Mouse (Mus musculus) cortical plate, adult 2 months (tissue): ENCODE measurements around the gene Ttc24. TPM values are rescaled to one million over a fixed set of nuclear protein-coding genes. Genes with fewer than 3 reads are reported as not detected.
A peak's percentile ranks its signal among the peaks of the same experiment; 100 is the strongest.

ENCODE experiments used
- H3K27ac ChIP-seq: fragments of 200-500 bp; 2 replicates; pipeline ENCODE4 v1.5.1; 2012; ENCODE audit warnings: low read length, control low read depth, inconsistent platforms; ENCODE audit not compliant: insufficient read depth
- H3K4me1 ChIP-seq: fragments of 200-500 bp; 2 replicates; pipeline ENCODE4 v1.6.1; 2011; ENCODE audit warnings: low read length; ENCODE audit not compliant: control insufficient read depth, insufficient read depth
- H3K4me3 ChIP-seq: fragments of 200-500 bp; 2 replicates; pipeline ENCODE4 v1.5.1; 2011; ENCODE audit warnings: mild to moderate bottlenecking, low read length, control low read depth; ENCODE audit not compliant: insufficient read depth
- CTCF ChIP-seq: fragments of 200-500 bp; IDR thresholded peaks from 2 replicates; pipeline ENCODE4 v1.5.1; 2011; ENCODE audit warnings: mild to moderate bottlenecking, control low read depth, low read length; ENCODE audit not compliant: insufficient read depth; ENCODE audit errors: extremely low read depth
- POLR2A ChIP-seq: fragments of 200-500 bp; IDR thresholded peaks from 2 replicates; pipeline ENCODE4 v1.6.1; 2011; ENCODE audit warnings: mild to moderate bottlenecking, low read length, control low read depth; ENCODE audit not compliant: insufficient read depth; ENCODE audit errors: extremely low read depth
- polyA plus RNA-seq: library from polyadenylated mRNA; depleted of rRNA; stranded (reverse); fragments of >200 nt; gene quantifications from 2 replicates; pipeline ENCODE4 v1.2.3, GENCODE M21; 2012

Ttc24 gene
- polyA plus RNA-seq, 1 experiment = not detected

DNA sequence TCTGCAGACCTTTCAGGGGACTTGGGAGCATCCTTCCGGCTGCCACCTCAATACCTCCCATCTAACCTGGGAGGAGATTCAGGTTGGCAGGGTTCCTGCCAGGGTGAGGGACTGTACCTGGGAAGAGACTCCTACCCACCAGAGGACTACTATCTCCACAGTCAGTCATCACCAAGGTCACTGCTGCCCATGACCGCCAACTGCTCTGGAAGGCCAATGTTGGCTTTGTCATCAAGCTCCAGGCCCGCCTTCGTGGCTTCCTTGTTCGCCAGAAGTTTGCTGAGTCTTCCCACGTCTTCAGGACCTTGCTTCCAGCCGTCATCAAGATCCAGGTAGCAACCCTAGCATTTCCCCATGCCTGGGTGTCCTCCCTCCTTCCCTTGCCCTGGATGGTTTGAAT, 23.6 kb upstream of the Ttc24 start:
- no peak for TF ChIP-seq CTCF
- TF ChIP-seq POLR2A = no peak
- Histone ChIP-seq H3K4me3 (no peak overlapping the region), H3K4me1 (no peaks in the 10 kb centered on the region), H3K27ac (no peak overlapping the region)

DNA sequence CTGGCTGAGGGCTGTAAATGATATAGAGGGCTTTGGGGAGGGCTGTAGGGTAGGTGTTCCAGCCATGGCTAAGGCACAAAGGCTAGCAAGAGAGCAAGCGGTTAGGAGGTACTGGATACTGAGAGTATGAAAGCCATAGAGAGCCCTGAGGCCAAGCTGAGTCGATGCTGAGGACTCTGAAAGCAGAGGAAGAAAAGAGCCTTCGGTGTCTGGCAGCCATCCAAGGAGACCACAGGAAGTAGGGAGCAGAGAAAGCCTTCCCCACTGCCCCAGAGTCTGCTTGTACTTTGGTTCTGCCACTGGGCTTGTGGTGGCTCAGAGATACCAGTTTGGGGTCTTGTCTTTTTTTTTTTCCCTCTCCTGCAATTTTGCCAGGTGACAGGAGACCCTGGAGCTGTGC, 22.1 kb upstream of the Ttc24 start:
- TF ChIP-seq CTCF (no peak), POLR2A (no peak)
- Histone ChIP-seq H3K4me1 (no peaks in the 10 kb centered on the region), H3K27ac (no peak overlapping the region), H3K4me3 (no peak overlapping the region)

DNA sequence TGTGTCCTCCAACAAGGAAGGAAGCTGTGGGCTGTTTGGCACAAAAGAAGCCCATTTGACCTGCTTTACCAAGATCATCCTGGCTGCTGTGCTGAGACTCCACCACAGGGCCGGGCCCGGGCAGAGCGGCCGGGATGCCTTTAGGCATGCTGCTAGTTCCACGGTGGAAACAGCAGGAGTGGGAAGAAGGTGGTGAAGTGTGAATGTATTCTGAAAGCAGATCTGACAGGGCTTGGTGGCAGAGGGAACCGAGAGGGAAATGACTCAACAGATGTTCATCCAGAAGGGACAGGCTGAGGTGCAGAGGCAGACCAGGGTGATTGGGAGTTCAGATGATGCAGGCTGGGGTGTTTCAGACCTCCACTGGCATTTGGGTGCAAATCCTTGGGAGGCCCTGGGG, 19.6 kb upstream of the Ttc24 start:
- H3K4me3 ChIP-seq = no peak overlapping the region
- H3K4me1 ChIP-seq = no peaks in the 10 kb centered on the region
- no peak overlapping the region for H3K27ac ChIP-seq
- no peak for TF ChIP-seq CTCF

DNA sequence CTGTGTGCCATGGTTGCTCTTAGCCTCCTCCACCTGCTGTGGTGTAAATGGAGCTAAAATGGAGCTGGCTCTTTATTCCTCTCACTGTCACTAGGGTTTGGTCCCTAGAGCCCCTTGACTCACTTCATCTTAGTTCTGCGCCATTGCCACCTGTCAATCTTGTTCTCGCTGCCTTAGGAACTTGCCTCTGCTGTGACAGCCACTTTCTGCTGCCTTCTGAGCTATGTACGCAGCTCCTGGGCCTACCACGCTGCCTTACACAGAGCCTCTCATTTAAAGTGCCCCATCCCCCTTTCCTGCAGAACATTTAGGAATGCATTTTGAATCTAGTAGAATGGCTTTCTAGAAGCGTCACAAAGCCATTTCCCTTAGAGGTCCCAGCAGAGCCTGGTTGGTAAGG, 16.0 kb upstream of the Ttc24 start:
- TF ChIP-seq CTCF (no peak), POLR2A (no peak)
- H3K27ac ChIP-seq = no peak overlapping the region

DNA sequence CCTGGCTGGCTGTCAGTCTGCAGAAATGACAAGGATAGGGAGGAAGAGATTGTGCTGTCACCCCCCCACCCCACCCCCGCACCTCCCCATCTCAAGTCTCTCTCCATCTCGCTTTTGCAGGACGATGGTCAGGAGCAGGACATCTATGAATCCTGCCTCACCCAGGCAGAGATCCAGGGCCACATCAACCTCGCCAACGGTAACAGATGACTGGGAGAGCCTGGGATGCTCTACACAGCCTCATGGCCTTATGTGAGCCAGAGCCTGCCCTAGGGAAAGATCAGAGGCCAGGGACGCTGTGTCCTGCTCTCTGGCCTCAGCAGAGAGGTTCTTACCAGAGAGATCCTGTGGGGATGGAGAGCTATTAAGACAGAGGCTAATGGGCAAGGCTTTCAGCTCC, 12.5 kb upstream of the Ttc24 start:
- no peak overlapping the region for H3K27ac ChIP-seq
- H3K4me3 ChIP-seq = no peak overlapping the region
- TF ChIP-seq CTCF = no peak
- TF ChIP-seq POLR2A = no peak
- H3K4me1 ChIP-seq = no peaks in the 10 kb centered on the region

More for the DNA sequence above, 16.0 kb upstream of the Ttc24 start:
- H3K4me3 ChIP-seq = no peak overlapping the region
- H3K4me1 ChIP-seq = no peaks in the 10 kb centered on the region

DNA sequence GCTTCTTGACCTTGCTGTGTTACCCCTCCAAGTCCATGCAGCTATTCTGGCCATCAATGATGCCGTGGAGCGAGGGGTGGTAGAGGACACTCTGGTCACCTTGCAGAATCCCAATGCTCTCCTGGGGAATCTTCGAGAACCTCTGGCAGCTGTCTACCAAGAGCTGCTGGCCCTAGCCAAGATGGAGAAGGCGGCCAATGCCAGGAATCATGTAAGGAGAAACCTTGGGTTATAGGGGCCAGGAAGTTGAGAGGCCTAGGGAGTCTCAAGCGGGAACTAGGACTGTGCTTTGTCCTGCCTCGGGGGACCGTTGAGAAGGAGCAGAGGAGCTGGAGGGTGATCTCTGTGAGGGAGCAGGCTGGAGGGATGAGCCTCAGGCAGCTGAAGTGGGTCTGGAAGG, 12.0 kb upstream of the Ttc24 start:
- TF ChIP-seq POLR2A (no peak), CTCF (no peak)
- no peaks in the 10 kb centered on the region for H3K4me1 ChIP-seq
- H3K4me3 ChIP-seq = no peak overlapping the region
- H3K27ac ChIP-seq = no peak overlapping the region

DNA sequence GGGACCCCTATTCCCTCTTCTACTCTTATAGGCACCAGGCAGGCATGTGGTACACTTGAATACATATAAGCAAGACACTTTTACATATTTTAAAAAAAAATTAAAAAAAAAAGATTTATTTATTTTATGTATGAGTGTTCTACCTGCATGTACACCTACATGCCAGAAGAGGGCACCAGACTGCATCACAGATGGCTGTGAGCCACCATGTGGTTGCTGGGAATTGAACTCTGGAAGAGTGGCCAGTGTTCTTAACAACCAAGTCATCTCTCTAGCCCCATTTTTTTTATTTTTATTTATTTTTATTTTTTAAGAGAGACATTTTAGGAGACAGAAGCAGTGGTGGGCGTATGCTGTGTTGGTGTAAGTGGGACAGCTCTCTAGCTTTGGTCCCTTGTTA, 9.6 kb upstream of the Ttc24 start:
- no peaks in the 10 kb centered on the region for H3K4me1 ChIP-seq
- no peak overlapping the region for H3K27ac ChIP-seq
- TF ChIP-seq POLR2A = no peak
- peak; percentile 67 for TF ChIP-seq CTCF
- no peak overlapping the region for H3K4me3 ChIP-seq

DNA sequence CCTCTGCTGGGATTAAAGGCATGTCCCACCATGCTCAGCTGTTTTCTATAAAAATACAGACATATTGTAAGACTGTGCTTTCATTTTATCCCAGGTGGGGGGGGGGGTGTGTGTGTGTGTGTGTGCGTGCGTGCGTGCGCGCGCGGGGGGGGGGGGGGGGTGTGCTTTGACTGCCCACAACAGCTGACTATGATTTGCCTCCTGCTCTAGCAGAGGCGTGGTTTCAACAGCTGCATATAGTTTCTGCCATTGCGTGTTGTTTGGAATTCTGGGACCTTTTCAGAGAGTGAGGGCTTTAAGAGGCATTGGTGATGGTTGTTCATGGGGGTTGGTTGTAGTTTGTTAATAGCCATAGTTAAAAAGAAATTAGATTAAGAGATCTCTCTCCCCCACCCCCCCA, 7.4 kb upstream of the Ttc24 start:
- no peak for TF ChIP-seq POLR2A
- no peak for TF ChIP-seq CTCF
- Histone ChIP-seq H3K4me3 (no peak overlapping the region), H3K4me1 (no peaks in the 10 kb centered on the region), H3K27ac (no peak overlapping the region)

DNA sequence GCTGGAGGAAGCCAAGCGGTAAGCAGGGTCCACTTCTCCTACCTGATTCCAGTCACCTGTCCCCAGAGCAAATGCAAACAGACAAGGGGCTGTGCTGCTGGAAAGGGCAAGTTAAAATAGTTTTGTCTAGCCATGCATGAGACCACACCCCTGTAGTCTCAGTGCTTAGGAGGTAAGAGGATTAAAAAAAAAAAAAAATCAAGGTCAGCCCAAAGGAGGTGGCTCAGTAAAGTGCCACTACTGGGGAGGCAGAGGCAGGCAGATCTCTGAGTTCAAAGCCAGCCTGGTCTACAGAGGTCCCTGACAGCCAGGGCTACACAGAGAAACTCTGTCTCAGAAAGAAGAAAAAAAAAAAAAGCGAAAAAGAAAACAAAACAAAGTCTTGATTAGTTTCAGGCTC, 5.9 kb upstream of the Ttc24 start:
- Histone ChIP-seq H3K4me3 (no peak overlapping the region), H3K27ac (no peak overlapping the region), H3K4me1 (no peaks in the 10 kb centered on the region)
- TF ChIP-seq CTCF (no peak), POLR2A (no peak)

DNA sequence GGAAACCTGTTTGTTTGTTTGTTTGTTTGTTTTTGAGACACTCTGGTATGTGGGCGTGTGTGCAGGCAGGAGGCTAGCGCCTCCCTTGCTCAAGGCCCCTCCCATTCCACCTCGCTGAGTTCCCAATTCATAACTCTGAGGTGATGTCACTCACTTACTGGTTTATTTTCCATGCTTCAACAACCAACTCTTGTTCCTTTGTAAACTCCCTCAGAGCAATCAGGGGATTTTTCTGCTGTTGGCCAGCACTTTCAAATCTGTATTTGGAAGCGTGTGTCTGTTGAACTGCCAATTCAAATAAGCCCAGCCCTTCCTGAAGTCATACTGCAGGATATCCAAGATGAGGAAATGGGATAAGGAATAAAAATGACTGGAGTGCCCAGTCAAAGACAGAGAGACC, 4.6 kb upstream of the Ttc24 start:
- no peaks in the 10 kb centered on the region for H3K4me1 ChIP-seq
- TF ChIP-seq CTCF (no peak), POLR2A (no peak)
- H3K4me3 ChIP-seq = no peak overlapping the region
- H3K27ac ChIP-seq = no peak overlapping the region

DNA sequence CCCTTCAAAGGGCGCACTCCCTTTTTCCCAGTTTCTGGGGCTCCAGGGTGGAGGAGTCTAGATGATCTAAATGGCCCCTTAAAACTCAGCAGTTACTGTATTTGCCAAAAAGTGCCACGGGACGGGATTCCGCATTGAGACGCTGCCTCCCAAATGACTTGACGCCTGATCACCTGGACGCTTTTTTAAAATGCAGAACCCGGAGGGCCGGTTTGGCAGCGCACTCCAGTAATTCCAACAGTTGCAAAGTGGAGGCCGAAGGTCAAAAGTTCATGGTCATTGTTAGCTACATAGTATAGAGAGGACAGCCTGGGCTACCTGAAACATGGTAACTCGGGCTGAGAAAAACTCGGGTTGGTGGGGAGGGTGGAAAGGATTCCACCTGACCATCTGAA, 4.1 kb upstream of the Ttc24 start:
- H3K27ac ChIP-seq = no peak overlapping the region
- H3K4me1 ChIP-seq = no peaks in the 10 kb centered on the region
- TF ChIP-seq CTCF (no peak), POLR2A (no peak)
- no peak overlapping the region for H3K4me3 ChIP-seq
